In genomic region chr15:23403792-23404191, GRCm38 (mm10) we compare ENCODE assay signal across 16 mouse cellular contexts.
"Had no signal": no experiment of that assay in that cellular context is flagged by ENCODE, and none has a peak within 500 bp of the region (broad histone marks: within the 10 kb centered on the region; RNA-seq: fewer than 3 reads in every experiment).

No protein-coding gene starts in this region.

- H3K36me3 ChIP-seq: midbrain, embryonic 10.5 days; midbrain, embryonic 12.5 days; neural tube, embryonic 13.5 days; neural tube, embryonic 15.5 days; stomach, embryonic 15.5 days had no signal

- H3K4me1 ChIP-seq: midbrain, embryonic 10.5 days; midbrain, embryonic 12.5 days; neural tube, embryonic 13.5 days; neural tube, embryonic 15.5 days; stomach, embryonic 15.5 days had no signal

- DNase-seq: lung, adult 18-20 months; lung, embryonic 14.5 days; lung, postnatal 10 days; lung, postnatal 4 days; right cerebral cortex, postnatal 14 days; thymus, adult 2 months; thymus, postnatal 25 days; thymus, postnatal 4 days had no signal

- H3K27ac ChIP-seq: midbrain, embryonic 10.5 days; midbrain, embryonic 12.5 days; neural tube, embryonic 13.5 days; neural tube, embryonic 15.5 days; stomach, embryonic 15.5 days; stomach, postnatal 0 days had no signal

- H3K9me3 ChIP-seq: midbrain, embryonic 10.5 days; midbrain, embryonic 12.5 days; neural tube, embryonic 13.5 days; neural tube, embryonic 15.5 days; stomach, embryonic 15.5 days had no signal

- ATAC-seq: midbrain, embryonic 16.5 days had no signal

- H3K27me3 ChIP-seq: midbrain, embryonic 12.5 days; neural tube, embryonic 13.5 days; neural tube, embryonic 15.5 days; stomach, embryonic 15.5 days had no signal

- H3K4me2 ChIP-seq: lung, embryonic 14.5 days; midbrain, embryonic 12.5 days; neural tube, embryonic 13.5 days; neural tube, embryonic 15.5 days; stomach, embryonic 15.5 days had no signal

- H3K4me3 ChIP-seq: midbrain, embryonic 10.5 days; midbrain, embryonic 12.5 days; myocyte; neural tube, embryonic 13.5 days; neural tube, embryonic 15.5 days; stomach, embryonic 15.5 days had no signal

- H3K9ac ChIP-seq: lung, embryonic 14.5 days; midbrain, embryonic 12.5 days; neural tube, embryonic 13.5 days; neural tube, embryonic 15.5 days; stomach, embryonic 15.5 days had no signal
